Mouse (Mus musculus): ENCODE results near the gene Gpr101.

Gpr101 gene

DNA sequence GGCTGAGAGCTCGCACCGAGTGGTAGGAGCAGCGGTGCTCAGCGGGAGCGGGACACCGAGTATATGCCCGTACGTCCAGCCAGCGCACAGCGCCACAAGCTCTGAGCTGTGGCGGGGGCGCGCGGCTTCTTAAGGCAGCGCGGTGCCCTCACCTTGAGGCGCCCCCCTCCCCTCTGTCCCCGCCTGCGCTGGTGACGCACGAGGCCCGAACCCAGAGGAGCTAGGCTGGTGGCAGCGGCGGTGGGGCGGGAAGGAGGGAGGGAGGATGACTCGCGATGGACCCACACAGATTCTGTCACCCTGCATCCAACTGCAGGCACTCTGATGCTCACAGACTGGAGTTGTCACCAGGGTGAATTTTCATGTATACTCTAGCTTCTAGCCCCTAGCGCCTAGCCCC is at the start of gene Gpr101:
Gpr101 (minus strand) TSS at position 124 of the 400 bp plus-strand sequence.
- peak; percentile 2 for DNase-seq (ENCODE audit: low read depth, low spot score)

DNA sequence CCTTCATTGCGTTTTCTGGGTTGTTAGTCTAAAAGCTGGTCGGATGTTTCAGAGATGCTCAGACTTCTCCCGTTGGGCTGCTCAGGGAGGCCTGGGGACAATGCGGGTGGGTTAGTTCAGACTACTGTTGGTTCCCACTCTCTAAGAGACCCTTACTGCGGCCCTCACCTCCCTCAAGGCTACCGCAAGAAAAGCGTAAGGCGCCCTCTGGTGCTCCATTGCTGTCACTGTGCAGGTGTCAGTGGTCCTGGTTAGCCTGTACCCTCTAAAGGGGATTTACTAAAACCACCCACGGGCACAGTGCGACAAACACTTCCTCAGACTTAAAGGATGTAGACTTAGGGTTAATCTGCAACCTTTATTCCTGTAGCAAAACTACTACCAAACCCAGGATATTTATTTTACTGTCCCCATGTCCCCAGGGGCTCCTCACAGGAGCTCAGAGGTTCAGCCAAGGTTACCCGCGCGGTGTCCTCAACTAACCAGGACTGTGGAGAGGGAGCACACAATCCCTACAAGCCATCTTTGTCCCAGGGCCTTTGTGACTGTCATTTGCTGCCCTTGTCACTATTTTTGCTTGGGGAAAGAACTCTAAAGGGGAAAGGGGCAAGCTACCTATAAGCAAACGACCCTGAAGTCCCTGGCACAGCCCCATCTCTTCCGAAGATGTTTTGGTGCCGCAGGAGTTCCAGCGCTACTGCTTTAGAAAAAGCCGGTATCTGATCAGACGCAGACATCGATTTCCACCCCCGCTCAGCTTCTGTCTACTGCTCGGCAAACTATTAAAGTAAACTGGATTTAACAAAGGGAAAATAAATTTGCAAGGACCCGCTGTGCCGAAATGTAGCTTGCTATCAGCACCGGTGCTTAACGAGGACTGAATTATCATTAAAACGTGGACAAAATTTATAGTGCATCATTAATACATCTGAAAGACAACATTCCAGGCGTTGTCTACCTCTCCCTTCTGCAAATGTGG is 17.8 kb upstream of the Gpr101 start:
- DNase-seq (ENCODE audit: low read depth, low spot score): peak; percentile 2

DNA sequence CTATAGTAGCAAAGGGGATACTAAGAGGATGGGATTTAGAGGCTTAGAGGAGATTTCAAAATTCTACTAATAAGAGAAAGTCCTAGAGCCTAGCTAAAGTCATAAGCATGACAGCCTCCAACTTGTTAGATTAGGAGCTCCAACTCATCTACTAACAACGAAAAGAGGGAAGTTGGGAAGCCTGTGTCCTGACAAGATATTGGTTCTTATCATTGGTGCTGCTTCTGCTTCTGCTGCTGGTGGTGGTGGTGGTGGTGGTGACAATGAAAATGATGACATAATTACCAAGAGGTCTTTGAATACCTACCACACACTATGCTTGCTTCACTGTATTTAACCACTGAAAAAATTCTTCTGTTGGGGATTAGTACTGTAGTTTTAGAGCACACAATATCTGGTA is 2.7 kb upstream of the Gpr101 start:
- DNase-seq (ENCODE audit: low read depth, low spot score): no peak
